Comparison of ENCODE assay signal across 17 mouse cellular contexts in genomic region chr2:143471394-143471793, GRCm38 (mm10).
DNase-seq lines count a peak whose midpoint lies in the region; ATAC-seq and TF ChIP-seq lines count a peak whose summit lies in the region.
"Had no signal": no experiment of that assay in that cellular context is flagged by ENCODE, and none has a peak within 500 bp of the region (broad histone marks: within the 10 kb centered on the region; RNA-seq: fewer than 3 reads in every experiment).

No protein-coding gene starts in this region.

- H3K9ac ChIP-seq in hindbrain, postnatal 0 days (replicated peaks; ENCODE audit: low read length), result no peak overlapping the region
- no peak overlapping the region for H3K9ac ChIP-seq in hindbrain, embryonic 14.5 days
- H3K9ac ChIP-seq: heart, embryonic 15.5 days; liver, embryonic 15.5 days had no signal

- H3K36me3 ChIP-seq in hindbrain, postnatal 0 days (ENCODE audit: insufficient read depth, low read length), result no peaks in the 10 kb centered on the region
- no peaks in the 10 kb centered on the region for H3K36me3 ChIP-seq in hindbrain, embryonic 14.5 days (replicated peaks; ENCODE audit: control insufficient read depth, insufficient read depth)
- no peaks in the 10 kb centered on the region for H3K36me3 ChIP-seq in embryonic facial prominence, embryonic 10.5 days (replicated peaks)
- H3K36me3 ChIP-seq: heart, embryonic 15.5 days; liver, embryonic 15.5 days had no signal

- no peak overlapping the region for H3K27ac ChIP-seq in hindbrain, postnatal 0 days
- no peak overlapping the region for H3K27ac ChIP-seq in hindbrain, embryonic 14.5 days
- no peak overlapping the region for H3K27ac ChIP-seq in embryonic facial prominence, embryonic 10.5 days (replicated peaks)
- H3K27ac ChIP-seq: heart, embryonic 15.5 days; liver, embryonic 15.5 days had no signal

- no peaks in the 10 kb centered on the region for H3K4me1 ChIP-seq in hindbrain, postnatal 0 days (ENCODE audit: insufficient read depth, low read length)
- no peaks in the 10 kb centered on the region for H3K4me1 ChIP-seq in hindbrain, embryonic 14.5 days (replicated peaks; ENCODE audit: control insufficient read depth, insufficient read depth, low read length)
- H3K4me1 ChIP-seq in embryonic facial prominence, embryonic 10.5 days, result no peaks in the 10 kb centered on the region
- H3K4me1 ChIP-seq: heart, embryonic 15.5 days; liver, embryonic 15.5 days had no signal

- H3K4me2 ChIP-seq in hindbrain, postnatal 0 days (ENCODE audit: low read depth, low read length), result no peak overlapping the region
- H3K4me2 ChIP-seq in hindbrain, embryonic 14.5 days (replicated peaks), result no peak overlapping the region
- H3K4me2 ChIP-seq: heart, embryonic 15.5 days; liver, embryonic 15.5 days; midbrain, embryonic 11.5 days had no signal

- H3K4me3 ChIP-seq in hindbrain, postnatal 0 days (ENCODE audit: low read length), result no peak overlapping the region
- H3K4me3 ChIP-seq in hindbrain, embryonic 14.5 days (replicated peaks; ENCODE audit: low read length), result no peak overlapping the region
- no peak overlapping the region for H3K4me3 ChIP-seq in embryonic facial prominence, embryonic 10.5 days
- H3K4me3 ChIP-seq: heart, embryonic 15.5 days; liver, embryonic 15.5 days had no signal

- no peak; the same call in 1 of the 2 replicates for ATAC-seq in hindbrain, postnatal 0 days
- no peak for ATAC-seq in hindbrain, embryonic 14.5 days (ENCODE audit: low FRiP score)
- ATAC-seq: inflammation-experienced regulatory T-cells, adult 6 months had no signal

- H3K27me3 ChIP-seq in hindbrain, postnatal 0 days (ENCODE audit: insufficient read depth, low read length), result no peaks in the 10 kb centered on the region
- H3K27me3 ChIP-seq in hindbrain, embryonic 14.5 days (ENCODE audit: control insufficient read depth, insufficient read depth, low read length), result no peaks in the 10 kb centered on the region
- no peaks in the 10 kb centered on the region for H3K27me3 ChIP-seq in embryonic facial prominence, embryonic 10.5 days (replicated peaks; ENCODE audit: low read depth, poor library complexity, severe bottlenecking)
- H3K27me3 ChIP-seq: heart, embryonic 15.5 days; liver, embryonic 15.5 days had no signal

- peak; percentile 15 for DNase-seq in hindbrain, postnatal 0 days (ENCODE audit: low spot score)
- DNase-seq in hindbrain, embryonic 14.5 days (ENCODE audit: low spot score), result no peak
- DNase-seq in right cerebral cortex, adult 18-20 months, result peak; percentile 18
- DNase-seq in right cerebral cortex, postnatal 4 days, result no peak
- peak; percentile 27 to 73 for DNase-seq in layer of hippocampus, postnatal 14 days (ENCODE audit: low spot score in 2 of 2)
- no peak for DNase-seq in embryonic facial prominence, embryonic 10.5 days (ENCODE audit: low spot score)
- DNase-seq in urinary bladder, postnatal 4 days (ENCODE audit: low spot score in 2 of 2), result no peak
- DNase-seq: adrenal gland, postnatal 10 days; cerebellum, adult 9-11 months; gastrocnemius, postnatal 25 days; kidney, adult 2 months; kidney, postnatal 10 days; thymus, postnatal 14 days had no signal

- 69% methylated on average over 3 of the region's 3 CpGs for WGBS in hindbrain, postnatal 0 days
- 92% methylated on average over 3 of the region's 3 CpGs for WGBS in hindbrain, embryonic 14.5 days
- 93% methylated on average over 3 of the region's 3 CpGs for WGBS in embryonic facial prominence, embryonic 10.5 days

- no peaks in the 10 kb centered on the region for H3K9me3 ChIP-seq in hindbrain, postnatal 0 days (ENCODE audit: low read length)
- no peaks in the 10 kb centered on the region for H3K9me3 ChIP-seq in hindbrain, embryonic 14.5 days (ENCODE audit: control insufficient read depth, low read length)
- no peaks in the 10 kb centered on the region for H3K9me3 ChIP-seq in embryonic facial prominence, embryonic 10.5 days
- H3K9me3 ChIP-seq: heart, embryonic 15.5 days had no signal

- no peak for TF ChIP-seq CTCF in hindbrain, postnatal 0 days (IDR thresholded peaks at IDR 0.05; ENCODE audit: low read depth)

Comparison
In these comparisons a context has a peak if more than half of its experiments do, and no peak if none do; other contexts are left out.
1. DNase-seq: peak in hindbrain, postnatal 0 days (single experiment), right cerebral cortex, adult 18-20 months (single experiment) and layer of hippocampus, postnatal 14 days (2 of 2); none in hindbrain, embryonic 14.5 days (single experiment), right cerebral cortex, postnatal 4 days (single experiment), embryonic facial prominence, embryonic 10.5 days (single experiment) and urinary bladder, postnatal 4 days (0 of 2).